Mouse (Mus musculus): ENCODE measurements at regions not wholly inside any gene's neighbourhood (a gene's known extent, or its start where the extent isn't known, plus 50 kb on each side); places are given as distances from the start of the nearest gene placed in this dataset.
A peak's percentile ranks its signal among the peaks of the same experiment; 100 is the strongest.

DNA sequence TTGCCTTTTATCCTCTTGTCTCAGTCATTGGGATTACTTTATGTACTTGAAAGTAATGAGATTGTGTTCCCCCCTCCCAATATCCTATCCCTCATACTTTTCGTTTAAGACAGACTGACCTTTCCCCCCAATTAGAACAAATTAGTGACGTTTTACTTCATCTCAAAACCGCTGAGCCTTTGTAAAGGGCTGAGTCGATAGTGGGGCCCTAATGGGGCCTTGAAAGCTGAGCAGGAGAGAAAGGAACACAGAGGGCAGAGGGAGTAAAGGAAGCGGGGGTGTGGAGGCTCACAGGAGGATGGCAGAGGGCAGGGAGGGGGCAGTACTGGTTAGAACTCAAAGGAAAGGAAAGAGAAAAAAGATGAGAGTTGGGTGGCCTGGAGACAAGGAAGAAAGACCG is 58.9 kb upstream of the Gm15294 start:
- Histone ChIP-seq H3K4me1 (peaks cover 5% of the 10 kb centered on the region; the same call in 1 of the 2 replicates), H3K27me3 (replicated peaks; ENCODE audit: low read depth, poor library complexity, severe bottlenecking) (peaks cover 77% of the 10 kb centered on the region), H3K36me3 (replicated peaks) (no peaks in the 10 kb centered on the region), H3K9me3 (no peaks in the 10 kb centered on the region), H3K27ac (replicated peaks) (no peak overlapping the region), H3K4me3 (no peak overlapping the region)
- DNase-seq (ENCODE audit: low spot score), result peak; percentile 15
- WGBS, result 36% methylated on average over 6 of the region's 6 CpGs

Measured in embryonic facial prominence, embryonic 10.5 days (tissue).